Mouse (Mus musculus): ENCODE measurements around the gene Itgb5.

GRCm38 (mm10) chr16:33832057-33832456 is 2.6 kb downstream of the Itgb5 start:
- TF ChIP-seq CTCF (conservative IDR thresholded peaks at IDR 0.05 in 1 of 2, IDR thresholded peaks at IDR 0.05 in 1 of 2; ENCODE audit: low read depth in 2 of 2, low read length in 2 of 2) (no peak), TCF12 (IDR thresholded peaks at IDR 0.05; ENCODE audit: low read depth, low read length) (no peak), POLR2A (IDR thresholded peaks at IDR 0.05; ENCODE audit: low read depth, low read length) (no peak), KAT2A (IDR thresholded peaks at IDR 0.05; ENCODE audit: insufficient replicate concordance, low read length) (no peak), TBP (conservative IDR thresholded peaks at IDR 0.05; ENCODE audit: low read depth, low read length) (no peak), RCOR1 (conservative IDR thresholded peaks at IDR 0.05; ENCODE audit: low read depth, low read length) (no peak), USF1 (IDR thresholded peaks at IDR 0.05; ENCODE audit: low read depth, low read length) (no peak)

Measured in CH12.LX (cell line).